Mouse (Mus musculus): ENCODE measurements at regions not wholly inside any gene's neighbourhood (a gene's known extent, or its start where the extent isn't known, plus 50 kb on each side); places are given as distances from the start of the nearest gene placed in this dataset.

DNA sequence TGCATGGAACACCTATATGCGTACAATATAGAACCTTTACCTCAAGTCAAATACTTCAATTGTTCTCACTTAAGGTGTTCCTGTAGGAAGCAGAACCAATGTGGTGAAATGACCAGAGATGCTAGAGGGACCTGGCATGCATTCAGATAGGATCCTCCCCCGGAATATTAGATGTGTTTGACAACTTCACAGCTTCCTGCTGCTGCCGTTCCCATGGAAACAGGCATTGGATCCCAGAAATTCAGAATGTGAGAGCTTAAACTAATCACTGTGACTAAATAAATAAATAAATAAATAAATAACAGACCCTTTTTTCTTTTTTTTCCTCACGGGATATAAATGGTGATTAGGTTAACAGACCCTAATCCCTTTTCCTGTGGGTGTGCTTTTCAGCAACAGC lies 401.5 kb upstream of the 5930422O12Rik start:
- peak; percentile 56; the same call in 1 of the 2 replicates for ATAC-seq
- Histone ChIP-seq H3K9ac (ENCODE audit: low read depth, low read length) (no peak overlapping the region), H3K36me3 (ENCODE audit: control insufficient read depth, insufficient read depth, low read length) (no peaks in the 10 kb centered on the region), H3K27me3 (replicated peaks; ENCODE audit: control insufficient read depth, insufficient read depth, low read length) (no peaks in the 10 kb centered on the region), H3K4me1 (ENCODE audit: control insufficient read depth, insufficient read depth, low read depth, low read length) (no peaks in the 10 kb centered on the region; the same call in 1 of the 2 replicates), H3K4me2 (ENCODE audit: low read length) (no peak overlapping the region), H3K27ac (ENCODE audit: low read depth, low read length) (no peak overlapping the region), H3K9me3 (ENCODE audit: control insufficient read depth, low read length) (no peaks in the 10 kb centered on the region), H3K4me3 (ENCODE audit: low read length) (no peak overlapping the region)
- WGBS, result 46% methylated on average over 4 of the region's 4 CpGs

- H3K4me3 ChIP-seq (ENCODE audit: low read length), result no peak overlapping the region
- H3K36me3 ChIP-seq (ENCODE audit: control insufficient read depth, insufficient read depth, low read length), result no peaks in the 10 kb centered on the region
- ATAC-seq, result no peak
- H3K27ac ChIP-seq (ENCODE audit: low read depth, low read length), result no peak overlapping the region
- no peaks in the 10 kb centered on the region for H3K9me3 ChIP-seq (ENCODE audit: control insufficient read depth, low read length)
- H3K27me3 ChIP-seq (replicated peaks; ENCODE audit: control insufficient read depth, insufficient read depth, low read length), result no peaks in the 10 kb centered on the region
- no peak overlapping the region for H3K4me2 ChIP-seq (ENCODE audit: low read length)
- no peaks in the 10 kb centered on the region; the same call in 1 of the 2 replicates for H3K4me1 ChIP-seq (ENCODE audit: control insufficient read depth, insufficient read depth, low read depth, low read length)
- H3K9ac ChIP-seq (ENCODE audit: low read depth, low read length), result no peak overlapping the region
- 78% methylated on average over 3 of the region's 3 CpGs for WGBS
Observed at GRCm38 (mm10) chr8:33029453-33029852, 399.1 kb upstream of the 5930422O12Rik start.

GRCm38 (mm10) chr8:33052017-33052416 lies 376.5 kb upstream of the 5930422O12Rik start:
- Histone ChIP-seq H3K36me3 (ENCODE audit: control insufficient read depth, insufficient read depth, low read length) (no peaks in the 10 kb centered on the region), H3K9ac (ENCODE audit: low read depth, low read length) (no peak overlapping the region), H3K9me3 (ENCODE audit: control insufficient read depth, low read length) (peaks cover 15% of the 10 kb centered on the region), H3K27me3 (replicated peaks; ENCODE audit: control insufficient read depth, insufficient read depth, low read length) (no peaks in the 10 kb centered on the region), H3K4me1 (ENCODE audit: control insufficient read depth, insufficient read depth, low read depth, low read length) (no peaks in the 10 kb centered on the region), H3K27ac (ENCODE audit: low read depth, low read length) (no peak overlapping the region), H3K4me2 (ENCODE audit: low read length) (no peak overlapping the region), H3K4me3 (ENCODE audit: low read length) (no peak overlapping the region)
- no peak for ATAC-seq
- 30% methylated on average over 8 of the region's 8 CpGs for WGBS

DNA sequence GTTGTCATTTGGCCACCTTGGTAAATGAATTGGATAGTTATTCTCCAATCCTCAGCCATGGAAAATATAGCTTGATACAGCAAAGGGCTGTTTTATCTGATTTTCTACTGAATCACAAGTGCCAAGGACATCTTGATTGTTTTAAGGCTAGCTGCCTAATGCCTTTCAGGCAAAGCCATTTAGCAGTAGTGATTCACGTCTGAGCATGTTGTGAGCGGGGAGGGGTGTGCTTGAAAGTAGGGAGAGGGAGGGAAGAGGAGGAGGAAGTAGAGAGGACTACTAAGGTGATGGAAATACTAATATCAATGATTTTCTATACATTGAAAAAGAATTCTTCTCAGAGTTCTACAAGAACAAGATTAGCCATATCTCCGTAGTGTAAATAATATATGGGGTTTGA lies 362.9 kb upstream of the 5930422O12Rik start:
- Histone ChIP-seq H3K4me1 (ENCODE audit: control insufficient read depth, insufficient read depth, low read depth, low read length) (no peaks in the 10 kb centered on the region), H3K9ac (ENCODE audit: low read depth, low read length) (no peak overlapping the region), H3K36me3 (ENCODE audit: control insufficient read depth, insufficient read depth, low read length) (no peaks in the 10 kb centered on the region), H3K4me3 (ENCODE audit: low read length) (no peak overlapping the region), H3K9me3 (ENCODE audit: control insufficient read depth, low read length) (no peaks in the 10 kb centered on the region), H3K27me3 (replicated peaks; ENCODE audit: control insufficient read depth, insufficient read depth, low read length) (no peaks in the 10 kb centered on the region), H3K27ac (ENCODE audit: low read depth, low read length) (no peak overlapping the region), H3K4me2 (ENCODE audit: low read length) (no peak overlapping the region)
- no peak for ATAC-seq
- 94% methylated on average over 3 of the region's 3 CpGs for WGBS

DNA sequence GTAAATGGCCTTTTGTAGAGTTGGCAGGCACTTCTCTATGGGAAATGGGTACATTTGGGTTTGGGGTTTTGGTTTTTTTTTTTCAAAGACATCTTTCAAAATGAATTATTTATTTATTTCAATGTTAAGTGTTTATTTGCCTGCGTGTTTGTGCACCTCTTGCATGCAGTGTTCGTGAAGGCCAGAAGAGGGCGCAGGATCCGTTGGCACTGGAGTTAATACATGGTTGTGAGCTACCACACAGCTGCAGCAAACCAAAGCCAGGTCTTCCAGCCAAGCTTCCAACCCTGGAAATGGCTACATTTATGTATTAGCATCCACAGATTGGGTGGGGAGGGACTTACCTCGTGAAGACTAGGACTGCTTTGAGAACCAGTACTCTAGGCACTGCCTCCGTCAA lies 362.3 kb upstream of the 5930422O12Rik start:
- Histone ChIP-seq H3K9me3 (ENCODE audit: control insufficient read depth, low read length) (no peaks in the 10 kb centered on the region), H3K9ac (ENCODE audit: low read depth, low read length) (no peak overlapping the region), H3K4me2 (ENCODE audit: low read length) (no peak overlapping the region), H3K27me3 (replicated peaks; ENCODE audit: control insufficient read depth, insufficient read depth, low read length) (no peaks in the 10 kb centered on the region), H3K4me1 (ENCODE audit: control insufficient read depth, insufficient read depth, low read depth, low read length) (no peaks in the 10 kb centered on the region), H3K4me3 (ENCODE audit: low read length) (no peak overlapping the region), H3K36me3 (ENCODE audit: control insufficient read depth, insufficient read depth, low read length) (no peaks in the 10 kb centered on the region), H3K27ac (ENCODE audit: low read depth, low read length) (no peak overlapping the region)
- WGBS, result 87% methylated on average over 6 of the region's 6 CpGs
- ATAC-seq, result no peak

GRCm38 (mm10) chr8:33067453-33068039 lies 361.0 kb upstream of the 5930422O12Rik start:
- no peaks in the 10 kb centered on the region for H3K27me3 ChIP-seq (replicated peaks; ENCODE audit: control insufficient read depth, insufficient read depth, low read length)
- 52% methylated on average over 8 of the region's 8 CpGs for WGBS
- H3K9ac ChIP-seq (ENCODE audit: low read depth, low read length), result no peak overlapping the region
- no peak overlapping the region for H3K4me2 ChIP-seq (ENCODE audit: low read length)
- no peak overlapping the region for H3K27ac ChIP-seq (ENCODE audit: low read depth, low read length)
- no peaks in the 10 kb centered on the region for H3K9me3 ChIP-seq (ENCODE audit: control insufficient read depth, low read length)
- no peaks in the 10 kb centered on the region for H3K36me3 ChIP-seq (ENCODE audit: control insufficient read depth, insufficient read depth, low read length)
- ATAC-seq, result peak; percentile 52; the same call in 1 of the 2 replicates
- no peaks in the 10 kb centered on the region for H3K4me1 ChIP-seq (ENCODE audit: control insufficient read depth, insufficient read depth, low read depth, low read length)
- no peak overlapping the region for H3K4me3 ChIP-seq (ENCODE audit: low read length)

- no peak overlapping the region for H3K4me3 ChIP-seq (ENCODE audit: low read length)
- no peaks in the 10 kb centered on the region for H3K36me3 ChIP-seq (ENCODE audit: control insufficient read depth, insufficient read depth, low read length)
- WGBS, result 89% methylated on average over 5 of the region's 5 CpGs
- H3K27ac ChIP-seq (ENCODE audit: low read depth, low read length), result no peak overlapping the region
- H3K4me2 ChIP-seq (ENCODE audit: low read length), result no peak overlapping the region
- no peak for ATAC-seq
- no peak overlapping the region for H3K9ac ChIP-seq (ENCODE audit: low read depth, low read length)
- no peaks in the 10 kb centered on the region for H3K27me3 ChIP-seq (replicated peaks; ENCODE audit: control insufficient read depth, insufficient read depth, low read length)
- no peaks in the 10 kb centered on the region for H3K4me1 ChIP-seq (ENCODE audit: control insufficient read depth, insufficient read depth, low read depth, low read length)
- no peaks in the 10 kb centered on the region for H3K9me3 ChIP-seq (ENCODE audit: control insufficient read depth, low read length)
Observed at GRCm38 (mm10) chr8:33068468-33068867, 360.0 kb upstream of the 5930422O12Rik start.

GRCm38 (mm10) chr8:33075186-33075585 lies 353.3 kb upstream of the 5930422O12Rik start:
- ATAC-seq, result no peak
- H3K9ac ChIP-seq (ENCODE audit: low read depth, low read length), result no peak overlapping the region
- H3K27ac ChIP-seq (ENCODE audit: low read depth, low read length), result no peak overlapping the region
- 15% methylated on average over 1 of the region's 1 CpGs for WGBS
- peaks cover 4% of the 10 kb centered on the region for H3K4me1 ChIP-seq (ENCODE audit: control insufficient read depth, insufficient read depth, low read depth, low read length)
- H3K27me3 ChIP-seq (replicated peaks; ENCODE audit: control insufficient read depth, insufficient read depth, low read length), result no peaks in the 10 kb centered on the region
- no peak overlapping the region for H3K4me2 ChIP-seq (ENCODE audit: low read length)
- H3K4me3 ChIP-seq (ENCODE audit: low read length), result no peak overlapping the region
- no peaks in the 10 kb centered on the region for H3K9me3 ChIP-seq (ENCODE audit: control insufficient read depth, low read length)
- H3K36me3 ChIP-seq (ENCODE audit: control insufficient read depth, insufficient read depth, low read length), result no peaks in the 10 kb centered on the region

GRCm38 (mm10) chr8:33076253-33076652 lies 352.3 kb upstream of the 5930422O12Rik start:
- Histone ChIP-seq H3K27ac (ENCODE audit: low read depth, low read length) (no peak overlapping the region), H3K4me3 (ENCODE audit: low read length) (no peak overlapping the region), H3K4me1 (ENCODE audit: control insufficient read depth, insufficient read depth, low read depth, low read length) (peaks cover 4% of the 10 kb centered on the region), H3K36me3 (ENCODE audit: control insufficient read depth, insufficient read depth, low read length) (no peaks in the 10 kb centered on the region), H3K9me3 (ENCODE audit: control insufficient read depth, low read length) (no peaks in the 10 kb centered on the region), H3K27me3 (replicated peaks; ENCODE audit: control insufficient read depth, insufficient read depth, low read length) (no peaks in the 10 kb centered on the region), H3K4me2 (ENCODE audit: low read length) (no peak overlapping the region), H3K9ac (ENCODE audit: low read depth, low read length) (no peak overlapping the region)
- 72% methylated on average over 6 of the region's 6 CpGs for WGBS
- no peak for ATAC-seq

DNA sequence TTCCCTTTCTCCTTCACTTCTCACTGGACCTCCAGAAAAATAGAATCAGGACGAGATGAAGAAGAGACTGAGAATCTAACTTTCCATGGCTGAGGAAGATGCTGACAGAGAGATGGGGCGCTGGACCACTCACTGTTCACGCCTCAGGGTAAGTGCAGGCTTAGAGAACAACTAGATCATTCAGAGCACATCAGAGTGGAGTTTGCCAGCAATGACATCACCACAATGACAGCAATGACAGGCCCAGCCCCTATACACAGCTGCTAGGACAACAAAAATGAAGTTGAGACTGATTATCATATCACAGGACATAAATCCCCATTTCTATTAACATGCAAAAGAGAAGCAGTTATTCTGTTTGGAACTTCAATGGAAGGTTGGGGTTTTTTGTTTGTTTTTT lies 350.4 kb upstream of the 5930422O12Rik start:
- H3K4me1 ChIP-seq (ENCODE audit: control insufficient read depth, insufficient read depth, low read depth, low read length), result peaks cover 4% of the 10 kb centered on the region
- H3K27me3 ChIP-seq (replicated peaks; ENCODE audit: control insufficient read depth, insufficient read depth, low read length), result no peaks in the 10 kb centered on the region
- no peak overlapping the region for H3K4me2 ChIP-seq (ENCODE audit: low read length)
- no peak overlapping the region for H3K9ac ChIP-seq (ENCODE audit: low read depth, low read length)
- no peaks in the 10 kb centered on the region for H3K36me3 ChIP-seq (ENCODE audit: control insufficient read depth, insufficient read depth, low read length)
- 57% methylated on average over 3 of the region's 3 CpGs for WGBS
- no peak overlapping the region for H3K27ac ChIP-seq (ENCODE audit: low read depth, low read length)
- no peaks in the 10 kb centered on the region for H3K9me3 ChIP-seq (ENCODE audit: control insufficient read depth, low read length)
- peak; percentile 43; the same call in 1 of the 2 replicates for ATAC-seq
- H3K4me3 ChIP-seq (ENCODE audit: low read length), result no peak overlapping the region

Data from hindbrain, embryonic 16.5 days (tissue).